Mouse (Mus musculus) mesoderm, embryonic 11.5 days (tissue): Measurements from ENCODE around the gene Lrit2.

Experiments used
- DNase-seq: peaks from one replicate; pipeline ENCODE4 v3.0.0-alpha.2; 2012; ENCODE audit warnings: low read depth, low spot score

The Lrit2 gene

GRCm38 (mm10) chr14:37111371-37111770 is 43.6 kb downstream of the Lrit2 start:
- DNase-seq, result no peak

- no peak for DNase-seq
Observed at GRCm38 (mm10) chr14:37112931-37113330, 45.2 kb downstream of the Lrit2 start.

GRCm38 (mm10) chr14:37113922-37114321 is 46.2 kb downstream of the Lrit2 start, which contains the start of gene 2610528A11Rik:
Gene 2610528A11Rik, minus strand, starts transcription at chr14:37114022.
- no peak for DNase-seq

GRCm38 (mm10) chr14:37119233-37119632 is 51.5 kb downstream of the Lrit2 start:
- no peak for DNase-seq
